Mouse (Mus musculus) urinary bladder, postnatal 25 days (tissue): ENCODE results near the gene 1190005I06Rik.

Experiments
- DNase-seq: peaks from one replicate; pipeline ENCODE4 v3.0.0; 2022; ENCODE audit warnings: low spot score

The 1190005I06Rik gene

DNA sequence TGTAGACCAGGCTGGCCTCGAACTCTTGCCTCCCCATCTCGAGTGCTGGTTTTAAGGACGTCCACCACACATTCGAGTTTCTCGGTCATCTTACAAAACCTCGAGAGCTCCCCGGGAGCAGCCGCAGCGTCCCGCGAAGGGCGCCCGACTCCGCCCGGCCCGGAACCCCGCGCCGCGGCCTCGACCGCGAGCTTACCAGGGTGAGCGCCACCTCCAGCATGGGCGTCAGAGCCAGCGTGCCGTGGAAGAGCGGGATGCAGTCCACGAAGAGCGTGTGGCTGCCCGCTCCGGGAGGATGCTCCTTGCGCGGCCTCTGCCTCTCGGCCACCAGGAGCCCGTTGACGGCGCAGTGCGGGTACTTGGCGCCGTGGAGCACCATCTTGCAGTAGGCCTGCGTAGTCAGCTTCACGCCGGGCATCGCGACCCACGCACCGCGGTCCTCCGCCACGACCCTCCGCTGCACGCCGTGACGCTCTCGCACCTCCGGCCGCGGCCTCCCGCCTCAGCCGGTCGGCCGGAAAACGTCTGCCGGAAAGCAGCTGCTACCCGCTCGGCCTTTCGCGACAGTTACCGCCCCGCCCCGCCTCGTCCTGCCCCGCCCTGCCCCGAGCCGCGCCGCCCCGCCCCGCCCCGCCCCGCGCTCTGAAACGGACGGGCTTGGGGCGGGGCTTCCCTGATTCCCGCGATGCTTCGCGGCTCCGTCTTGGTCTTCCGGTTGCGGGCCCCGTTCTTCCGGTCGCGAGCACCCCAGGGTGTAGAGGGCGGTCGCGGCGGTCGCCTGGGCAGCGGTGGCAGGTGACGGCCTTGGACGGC lies 20.3 kb upstream of the 1190005I06Rik start, which contains the start of the genes Gm27021 and Cox4i1:
Gm27021 (minus strand) TSS at position 519 of the 813 bp plus-strand sequence.
Cox4i1 (plus strand) TSS at position 662 of the 813 bp plus-strand sequence.
- peak; percentile 88 for DNase-seq

DNA sequence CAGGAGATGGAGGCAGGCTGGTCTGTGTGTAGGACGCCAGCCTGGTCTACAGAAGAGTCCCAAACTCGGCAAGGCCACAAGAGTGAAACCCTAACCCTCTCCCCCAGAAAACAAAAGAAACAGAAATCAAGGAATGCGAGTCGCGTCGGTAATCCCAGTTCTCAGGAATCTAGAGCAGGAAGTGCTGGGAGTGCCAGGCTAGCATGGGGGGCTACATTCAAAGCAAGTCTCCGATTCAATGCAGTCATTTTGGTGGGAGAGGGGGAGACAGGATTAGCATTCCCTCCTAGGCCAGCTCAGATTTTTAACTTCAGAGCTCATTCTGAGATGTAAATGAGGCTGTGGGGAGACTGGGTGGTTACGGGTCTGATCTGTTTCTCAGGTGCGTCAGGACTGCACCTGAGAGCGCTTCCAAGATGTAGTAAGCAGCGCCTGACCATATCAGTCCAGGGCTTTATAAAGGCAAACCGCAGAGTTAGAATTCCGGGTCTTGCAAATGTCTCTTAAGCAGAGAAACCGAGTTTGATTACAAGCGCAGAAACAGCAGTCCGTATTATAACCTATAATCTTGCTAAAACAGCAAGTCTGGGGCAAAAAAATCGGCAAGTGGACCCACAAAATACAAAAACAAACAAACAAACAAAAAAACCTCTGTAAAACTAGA lies 19.5 kb upstream of the 1190005I06Rik start:
- no peak for DNase-seq

DNA sequence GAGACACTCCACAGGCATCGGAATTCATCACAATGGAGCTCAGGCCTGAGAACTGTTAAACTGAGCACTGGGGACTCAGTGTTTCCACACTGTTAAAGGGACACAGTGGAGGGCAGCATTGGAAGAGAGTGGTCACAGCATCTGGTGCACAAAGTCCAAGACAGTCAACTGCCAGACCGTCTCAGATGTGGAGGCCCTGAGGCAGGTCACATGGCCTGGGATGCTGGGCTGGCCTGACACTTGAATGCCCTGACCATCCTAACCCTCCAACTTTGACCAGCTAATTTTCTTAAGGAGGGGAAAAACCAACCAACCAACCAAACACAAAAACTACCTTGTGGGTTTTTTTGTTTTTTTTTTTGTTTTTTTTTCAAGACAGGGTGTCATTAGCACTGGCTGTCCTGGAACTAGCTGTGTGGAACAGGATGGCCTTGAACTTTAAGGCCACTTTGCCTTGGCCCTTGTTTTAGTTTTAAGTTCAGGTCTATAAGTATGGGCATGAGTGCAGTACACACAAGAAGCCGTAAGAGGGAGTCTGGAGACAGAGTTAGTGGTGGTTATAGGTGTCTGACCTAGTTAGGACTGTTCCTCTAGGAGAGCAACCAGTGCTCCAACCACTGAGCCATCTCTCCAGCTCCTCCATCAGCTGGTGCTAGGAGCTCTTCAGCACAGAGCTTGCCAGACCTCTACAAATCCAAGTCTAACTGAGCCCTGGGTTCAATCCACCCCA lies 18.5 kb upstream of the 1190005I06Rik start:
- DNase-seq: no peak

DNA sequence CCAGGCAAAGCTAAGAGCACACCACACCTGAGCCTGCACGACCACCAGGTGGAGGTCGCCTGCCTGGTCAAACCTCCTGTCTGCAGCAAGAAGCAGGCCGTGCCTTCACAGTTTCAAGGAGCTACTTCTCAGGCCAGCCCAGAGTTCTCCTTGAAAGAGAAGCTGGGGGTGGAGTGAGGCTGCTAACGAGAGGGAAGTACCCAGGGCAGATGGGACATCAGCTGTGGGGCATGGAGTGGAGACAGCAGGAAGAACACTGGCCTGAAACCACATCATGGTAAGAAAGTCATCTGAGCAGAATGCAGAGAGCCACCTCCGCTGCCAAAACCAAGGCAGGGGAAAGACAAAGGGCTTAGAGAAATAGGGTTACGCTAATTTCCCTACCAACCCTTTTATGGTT lies 17.1 kb upstream of the 1190005I06Rik start:
- no peak for DNase-seq

DNA sequence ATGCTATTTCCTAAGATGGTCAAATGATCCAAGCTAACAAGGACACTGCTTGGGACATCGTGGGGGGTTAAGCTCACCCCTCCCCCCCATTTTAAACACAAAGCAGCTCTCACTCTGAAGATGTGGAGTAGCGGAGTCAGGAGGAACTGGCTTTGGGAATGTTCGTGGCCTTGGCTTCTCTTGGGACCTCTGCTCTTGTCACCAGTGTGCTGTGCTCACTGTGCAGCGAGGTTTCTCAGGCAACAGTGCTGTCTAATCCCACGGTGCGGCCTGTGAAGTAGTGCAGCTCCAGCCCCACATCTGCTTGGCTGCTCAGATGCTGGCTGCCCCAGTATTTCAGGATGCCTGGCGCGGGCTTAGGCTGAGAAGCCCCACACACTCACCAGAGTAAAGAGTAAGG lies 10.0 kb upstream of the 1190005I06Rik start:
- DNase-seq: no peak

DNA sequence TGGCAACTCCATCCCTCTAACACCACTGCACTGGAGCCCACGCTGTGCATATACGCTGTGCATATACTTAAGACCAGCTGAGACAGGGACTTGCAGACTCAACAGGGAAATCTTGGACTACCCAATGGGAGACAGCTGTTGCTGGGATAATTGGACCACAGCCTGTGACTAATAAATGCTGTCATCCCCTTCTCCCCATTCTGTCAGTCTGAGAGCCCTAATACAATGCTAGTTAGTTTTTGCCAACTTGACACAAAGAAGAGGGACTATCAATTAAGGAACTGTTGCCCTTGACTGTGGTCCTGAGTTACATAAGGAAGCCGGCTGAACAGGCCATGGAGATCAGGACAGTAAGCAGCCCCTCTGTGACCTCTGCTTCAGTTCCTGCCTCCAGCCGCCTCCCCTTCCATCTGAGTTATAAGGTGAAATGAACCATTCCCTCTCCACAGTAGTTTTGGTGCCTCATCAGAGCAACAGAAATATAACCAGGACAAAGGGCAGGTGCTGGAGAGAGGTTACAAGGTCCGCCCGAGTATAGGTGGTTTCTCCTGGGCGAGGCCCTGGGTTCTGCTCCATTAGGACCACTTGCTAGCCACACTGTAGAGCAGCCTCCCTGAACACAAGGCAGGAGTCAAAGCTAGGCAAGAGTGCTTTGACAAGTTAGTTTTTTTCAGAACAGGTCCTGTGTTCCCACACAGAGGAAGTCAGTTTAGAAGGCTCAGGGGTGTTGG lies 9.1 kb upstream of the 1190005I06Rik start:
- DNase-seq: no peak

DNA sequence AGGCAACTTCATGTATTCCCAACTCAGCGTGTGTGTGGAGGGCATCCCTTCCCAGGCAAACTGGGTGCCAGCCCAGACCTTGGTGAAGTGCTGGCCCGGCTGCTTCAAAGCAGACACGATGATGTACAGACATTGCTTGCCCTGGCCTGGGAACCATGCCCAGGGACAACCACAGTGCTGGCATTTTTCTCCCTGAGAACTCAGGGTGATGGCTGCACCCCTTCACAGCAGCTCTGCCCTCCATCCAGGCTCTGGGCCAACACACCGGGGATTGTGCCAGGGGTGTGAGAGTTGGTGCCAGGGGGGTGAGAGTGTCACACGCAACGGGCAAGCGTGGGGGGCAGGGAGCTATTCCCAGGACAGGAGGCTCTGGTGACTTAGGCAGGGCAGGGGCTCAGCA lies 2.8 kb downstream of the 1190005I06Rik start:
- DNase-seq: no peak

DNA sequence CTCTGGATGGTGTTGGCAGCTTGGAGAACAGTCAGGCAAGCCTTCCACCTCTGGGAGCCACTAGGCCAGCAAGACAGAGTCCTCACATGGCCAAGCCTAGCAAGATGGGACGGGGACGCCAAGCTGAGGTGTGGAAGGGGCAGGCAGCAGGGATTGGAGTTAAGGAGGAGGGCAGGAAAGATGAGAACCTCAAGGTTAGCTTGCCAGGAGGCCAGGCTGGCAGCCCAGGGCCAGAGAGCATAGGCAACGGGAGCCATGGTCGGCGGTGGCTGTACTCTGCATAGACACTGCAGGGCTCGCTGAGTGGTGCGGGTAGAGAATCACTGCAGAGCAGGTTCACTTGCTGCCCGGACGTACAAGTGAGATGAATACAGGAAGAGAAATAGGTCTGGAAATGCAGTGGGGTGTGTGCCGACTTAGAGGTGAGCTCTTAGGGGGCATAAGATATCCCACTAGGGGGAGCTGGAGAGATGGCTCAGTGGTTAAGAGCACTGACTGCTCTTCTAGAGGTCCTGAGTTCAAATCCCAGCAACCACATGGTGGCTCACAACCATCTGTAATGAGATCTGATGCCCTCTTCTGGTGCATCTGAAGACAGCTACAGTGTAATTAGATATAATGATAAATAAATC lies 5.3 kb downstream of the 1190005I06Rik start:
- DNase-seq: no peak

DNA sequence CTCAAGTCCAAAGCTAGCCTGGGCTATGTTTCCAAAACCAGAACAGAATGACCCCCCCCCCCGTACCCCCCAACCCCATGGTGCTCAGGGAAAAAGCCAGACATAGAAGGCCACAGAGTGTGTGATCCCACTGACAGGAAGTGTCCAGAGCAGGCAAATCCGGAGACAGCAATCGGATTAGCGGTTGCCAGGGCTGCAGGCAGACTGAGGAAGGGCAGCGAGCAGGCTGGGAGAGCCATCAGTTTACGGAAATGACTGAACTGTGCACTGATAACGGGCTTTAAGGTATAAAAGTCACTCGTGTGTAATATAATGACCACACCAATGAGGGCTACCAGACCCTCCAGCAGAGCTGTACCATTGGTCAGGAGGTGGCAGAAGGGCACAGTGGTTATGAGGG lies 6.2 kb downstream of the 1190005I06Rik start:
- no peak for DNase-seq

DNA sequence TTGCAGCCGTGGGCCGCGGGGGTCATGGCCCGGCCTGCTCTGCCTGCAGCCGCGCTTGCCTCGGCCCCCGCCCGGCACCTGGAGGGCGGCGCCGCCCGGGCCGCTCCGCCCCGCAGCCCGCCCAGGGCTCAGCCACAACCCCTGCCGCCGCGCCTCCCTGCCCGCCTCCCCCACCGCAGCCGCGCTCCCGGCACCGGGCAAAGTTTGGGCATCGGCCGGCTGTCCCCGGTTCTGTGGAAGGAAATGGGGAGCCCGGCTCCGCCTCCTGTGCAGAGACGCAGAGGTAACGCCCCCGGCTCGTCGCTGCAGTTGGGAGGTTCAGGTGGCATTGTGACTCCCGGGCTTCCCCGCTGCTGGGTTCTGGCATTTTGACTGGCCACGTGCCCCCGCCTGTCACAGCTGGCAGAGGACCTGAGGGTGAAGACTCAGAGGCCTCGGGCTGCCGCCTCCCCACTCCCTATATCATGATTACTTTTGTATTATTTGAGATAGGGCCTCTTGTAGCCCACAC lies 13.0 kb downstream of the 1190005I06Rik start:
- DNase-seq: peak; percentile 30

DNA sequence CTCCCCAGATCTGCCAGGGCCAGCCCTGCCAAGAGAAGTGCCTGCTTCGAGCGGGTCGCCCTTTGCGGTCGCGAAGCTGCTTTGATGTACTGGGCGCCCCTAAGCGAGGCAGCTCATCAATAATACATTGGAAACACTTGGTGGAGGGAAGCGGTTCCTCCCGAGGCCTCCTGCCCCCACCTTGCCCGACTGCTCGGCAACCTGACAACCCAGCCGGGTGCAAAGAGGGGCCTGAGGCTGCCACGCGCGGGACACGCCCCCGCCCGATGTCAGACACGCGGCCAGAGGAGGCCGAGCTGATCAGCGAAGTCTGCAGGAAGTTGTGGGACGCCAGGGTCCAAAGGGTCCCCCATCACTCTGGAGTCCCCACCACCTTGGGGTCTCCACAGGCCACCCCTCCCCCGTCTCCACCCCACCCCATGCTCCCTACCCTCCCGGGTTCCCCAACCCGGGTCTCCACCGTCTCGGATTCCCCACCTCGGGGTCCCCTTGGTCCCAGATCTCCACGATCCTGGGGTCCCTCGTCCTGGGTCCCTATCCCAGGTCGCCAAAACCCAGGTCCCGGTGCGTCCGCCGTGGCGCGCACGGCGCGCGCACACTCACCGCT lies 13.7 kb downstream of the 1190005I06Rik start:
- no peak for DNase-seq

DNA sequence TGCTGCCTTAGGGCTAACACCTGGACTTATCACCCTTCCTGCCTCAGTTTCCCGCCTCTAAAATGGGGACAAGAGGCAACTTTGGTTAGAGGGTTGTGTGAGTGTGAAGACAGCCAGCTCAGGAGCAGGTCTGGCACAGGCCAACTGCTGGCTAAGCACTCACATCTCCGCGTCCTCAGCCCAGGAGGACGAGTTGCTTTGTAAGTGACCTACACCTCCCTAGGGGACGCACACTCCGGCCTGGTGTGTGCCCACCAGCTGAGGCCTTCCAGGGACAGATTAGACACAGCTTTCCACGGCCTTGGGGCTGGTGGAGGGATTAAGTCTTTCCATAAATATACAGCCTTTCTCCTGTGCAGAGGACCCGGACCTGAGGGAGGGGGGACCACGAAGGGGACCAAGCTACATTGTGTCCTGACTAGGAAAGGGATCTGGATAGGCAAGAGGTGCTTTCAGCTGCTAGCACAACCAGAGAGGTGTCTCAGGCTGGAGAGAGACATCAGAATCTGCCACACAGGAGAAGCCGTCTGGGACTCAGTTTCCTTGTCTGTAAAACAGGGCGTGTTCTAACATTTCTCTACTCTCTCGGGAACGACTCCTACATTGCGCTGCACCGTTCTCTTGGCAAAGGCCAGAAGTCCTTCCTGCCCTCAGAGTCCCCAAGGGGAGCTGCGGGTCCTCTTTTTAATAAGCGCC lies 14.3 kb downstream of the 1190005I06Rik start:
- DNase-seq: no peak

DNA sequence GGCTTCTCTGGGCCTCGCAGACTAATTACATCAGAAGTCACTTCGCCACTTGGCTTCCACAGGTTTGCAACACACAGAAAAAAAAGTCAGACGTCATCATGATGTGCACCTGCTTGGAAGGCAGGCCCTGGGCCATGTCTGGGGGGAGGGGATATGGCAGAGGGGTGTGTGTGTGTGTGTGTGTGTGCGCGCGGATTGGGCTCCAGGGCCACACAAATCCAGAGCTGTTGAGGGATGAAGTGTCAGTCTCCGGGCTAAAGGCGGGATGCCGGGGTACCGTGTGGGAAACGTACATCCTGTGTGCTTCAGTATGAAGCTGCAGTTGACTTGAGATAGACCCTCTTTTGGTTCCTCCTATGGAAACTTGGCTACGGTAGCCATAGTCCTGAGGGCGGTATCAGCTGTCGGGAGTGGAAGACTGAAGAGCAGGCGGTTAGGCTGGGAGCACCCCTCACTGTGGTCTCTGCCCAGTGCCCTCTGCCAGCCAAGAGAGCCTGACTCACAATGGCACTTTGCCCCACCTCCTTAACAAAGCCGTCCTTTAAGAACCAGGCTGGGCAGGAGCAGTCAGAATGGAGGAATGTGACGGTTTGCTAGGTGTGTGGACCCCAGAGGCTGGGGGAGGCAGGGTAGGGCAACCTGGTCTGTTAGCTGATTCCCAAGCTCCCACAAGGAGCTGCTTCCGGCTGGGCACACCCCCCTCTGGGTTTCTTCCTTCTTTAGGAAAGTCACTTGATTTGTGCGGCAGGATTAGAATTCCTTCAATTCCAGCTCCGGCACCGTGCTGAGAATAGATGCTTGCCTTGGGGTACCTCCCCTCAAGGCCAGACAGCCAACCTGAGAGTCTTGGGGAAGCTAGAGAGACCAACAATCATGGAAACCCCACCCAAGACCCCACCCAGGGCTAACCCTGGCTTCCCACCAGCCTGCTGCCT lies 15.7 kb downstream of the 1190005I06Rik start:
- DNase-seq: no peak

DNA sequence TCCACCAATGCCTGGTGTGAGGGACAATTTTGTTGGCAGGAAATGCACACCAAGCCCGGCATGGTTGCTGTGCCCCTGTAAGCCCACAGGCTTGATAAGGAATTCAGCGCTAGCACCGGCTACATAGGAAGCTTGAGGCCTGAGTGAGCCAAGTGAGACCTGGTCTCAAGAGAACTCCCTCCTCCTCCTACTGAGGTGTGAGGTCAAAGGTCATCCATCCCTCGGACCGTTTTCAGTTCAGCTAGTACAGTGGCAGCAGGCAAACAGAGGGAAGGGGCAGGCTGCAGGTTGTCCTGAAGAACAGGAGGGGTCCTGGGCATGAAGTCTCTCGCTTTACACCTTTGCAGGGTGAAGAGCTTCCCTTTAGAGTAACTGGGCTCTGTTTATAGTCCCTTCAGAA lies 16.6 kb downstream of the 1190005I06Rik start:
- DNase-seq: no peak

DNA sequence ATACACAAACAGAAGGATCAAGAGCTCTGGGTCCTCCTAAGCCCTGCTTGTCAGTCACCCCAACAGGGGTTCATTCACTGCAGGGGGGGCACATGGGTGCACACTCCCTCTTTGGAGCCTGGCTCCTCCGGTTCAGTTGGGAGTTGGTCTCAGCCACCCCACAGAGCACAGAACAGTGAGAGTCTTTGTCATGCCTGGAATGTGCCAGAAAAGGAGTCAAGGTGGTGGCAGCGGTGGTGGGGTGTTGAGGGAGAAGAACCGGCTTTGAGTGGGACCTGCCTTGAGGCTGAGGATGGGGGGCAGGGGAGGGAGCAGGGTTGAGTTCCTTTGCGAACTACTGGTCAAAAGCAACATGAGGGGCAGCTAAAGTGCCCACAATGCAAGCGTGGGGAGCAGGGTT lies 17.4 kb downstream of the 1190005I06Rik start:
- DNase-seq: no peak

DNA sequence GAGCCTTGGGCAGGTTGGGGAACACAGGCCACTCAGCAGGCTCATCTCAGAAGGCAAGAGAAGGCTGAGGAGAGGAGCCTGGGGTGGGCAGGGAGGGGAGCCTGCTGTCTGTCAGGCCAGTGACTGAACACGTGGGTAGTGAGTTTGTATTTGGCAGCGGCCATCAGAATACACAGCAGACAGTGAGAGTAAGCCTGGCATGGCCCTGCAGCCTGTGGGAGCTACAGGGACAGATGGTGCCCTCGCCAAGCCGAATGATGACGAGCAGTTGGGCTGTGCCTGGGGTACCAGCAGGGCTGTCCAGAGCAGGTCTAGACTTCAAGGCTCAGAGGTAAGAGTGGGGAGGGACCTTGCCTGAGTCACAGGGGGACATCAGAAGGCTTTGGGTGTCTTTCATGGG lies 20.1 kb downstream of the 1190005I06Rik start:
- no peak for DNase-seq

DNA sequence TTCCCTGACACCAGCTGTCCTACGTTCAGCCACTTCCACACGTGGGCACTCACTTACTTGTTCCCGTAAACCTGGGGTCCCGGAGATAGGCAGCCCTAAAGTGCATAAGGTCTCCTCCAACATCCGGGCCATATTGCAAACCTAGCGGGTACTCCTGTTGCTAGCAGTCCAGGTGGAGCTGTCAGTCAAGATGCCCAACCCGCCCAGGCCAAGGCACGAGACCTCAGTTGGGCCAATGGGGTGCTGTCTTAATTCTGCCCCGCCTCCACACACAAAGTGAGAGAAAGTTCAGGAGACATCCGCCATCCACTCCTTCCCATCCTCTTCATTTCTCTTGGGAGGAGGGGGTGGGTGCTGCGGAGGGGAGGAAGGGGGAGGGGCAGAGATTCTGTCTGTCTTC lies 21.0 kb downstream of the 1190005I06Rik start:
- DNase-seq: no peak

DNA sequence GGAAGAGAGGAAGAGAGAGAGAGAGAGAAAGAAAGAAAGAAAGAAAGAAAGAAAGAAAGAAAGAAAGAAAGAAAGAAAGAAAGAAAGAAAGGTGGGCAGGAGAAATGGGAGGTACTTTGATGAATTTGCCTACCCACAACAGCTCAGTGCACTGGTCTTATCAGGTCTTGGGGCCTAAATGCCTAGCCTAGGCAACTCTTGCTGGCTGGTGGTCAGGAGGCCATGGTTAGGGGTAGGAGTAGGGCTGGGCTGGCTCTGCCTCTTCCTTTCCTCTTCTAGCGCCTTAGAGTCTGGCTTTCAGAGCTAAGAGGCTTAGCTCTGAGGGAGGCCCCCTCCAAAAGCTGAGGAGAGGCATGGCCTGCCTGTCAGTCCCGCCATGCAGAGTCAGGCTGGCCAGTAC lies 23.8 kb downstream of the 1190005I06Rik start:
- no peak for DNase-seq

DNA sequence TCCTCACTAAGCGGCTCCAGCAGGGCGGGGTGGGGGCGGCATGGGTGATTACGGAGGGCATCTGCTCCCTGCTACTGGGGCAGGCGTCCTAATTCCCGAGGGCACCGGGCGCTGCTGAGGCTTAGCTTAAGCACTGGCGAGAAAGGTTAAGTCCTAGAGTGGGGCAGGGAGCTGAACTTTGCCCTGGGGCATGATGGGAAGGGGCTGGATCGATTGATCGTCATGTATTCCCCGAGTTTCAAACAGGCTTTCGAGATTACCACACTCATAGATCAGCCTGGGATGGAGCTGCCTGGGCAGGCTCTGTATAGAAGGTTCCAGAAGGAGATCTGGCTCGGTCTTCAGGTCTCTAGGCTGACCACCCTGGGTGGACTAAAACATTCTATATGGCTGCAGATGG lies 25.3 kb downstream of the 1190005I06Rik start:
- no peak for DNase-seq
